Mouse (Mus musculus): ENCODE measurements around the gene Pcdh9. TPM values are rescaled to one million over a fixed set of nuclear protein-coding genes. Genes with fewer than 3 reads are reported as not detected.

Pcdh9 gene
- polyA plus RNA-seq, 1 experiment = 0.30 TPM

GRCm38 (mm10) chr14:93407747-93408146, 482.7 kb downstream of the Pcdh9 start:
- TF ChIP-seq CTCF (conservative IDR thresholded peaks at IDR 0.05; ENCODE audit: insufficient read depth, insufficient read length, low read depth, low read length) (no peak), POLR2A (IDR thresholded peaks at IDR 0.05; ENCODE audit: low read depth, low read length) (no peak)
- Histone ChIP-seq H3K27me3 (replicated peaks; ENCODE audit: control insufficient read depth, insufficient read depth, low read length) (no peaks in the 10 kb centered on the region), H3K36me3 (ENCODE audit: control insufficient read depth, insufficient read depth, low read length) (no peaks in the 10 kb centered on the region), H3K27ac (ENCODE audit: insufficient read depth, low read depth, low read length) (no peak overlapping the region), H3K4me3 (ENCODE audit: insufficient read depth, low read depth, low read length) (no peak overlapping the region), H3K4me1 (ENCODE audit: control insufficient read depth, insufficient read depth, low read length) (no peaks in the 10 kb centered on the region)
- DNase-seq = no peak
- 78% methylated on average over 5 of the region's 5 CpGs for WGBS

DNA sequence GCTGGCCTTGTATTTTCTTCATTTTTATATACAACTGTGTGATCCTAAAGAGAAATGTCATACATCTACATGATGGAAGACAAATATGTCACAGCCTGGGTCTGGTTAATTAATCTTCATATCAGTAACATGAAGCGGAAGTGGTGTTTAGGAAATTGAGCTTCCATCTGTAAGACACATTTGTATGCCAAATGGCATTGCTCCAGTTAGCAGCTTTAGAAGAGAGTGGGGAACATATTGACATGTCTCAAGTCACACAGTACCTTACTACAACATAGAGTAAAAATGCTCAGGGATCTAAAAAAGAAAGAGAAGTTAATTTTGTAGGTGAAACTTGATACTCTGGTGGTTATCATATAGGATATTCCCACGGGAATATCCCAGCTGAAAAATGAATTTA, 505.4 kb downstream of the Pcdh9 start:
- DNase-seq = no peak
- Histone ChIP-seq H3K27ac (ENCODE audit: insufficient read depth, low read depth, low read length) (no peak overlapping the region), H3K4me3 (ENCODE audit: insufficient read depth, low read depth, low read length) (no peak overlapping the region), H3K27me3 (replicated peaks; ENCODE audit: control insufficient read depth, insufficient read depth, low read length) (no peaks in the 10 kb centered on the region), H3K36me3 (ENCODE audit: control insufficient read depth, insufficient read depth, low read length) (no peaks in the 10 kb centered on the region), H3K4me1 (ENCODE audit: control insufficient read depth, insufficient read depth, low read length) (no peaks in the 10 kb centered on the region)
- 73% methylated on average over 2 of the region's 2 CpGs for WGBS
- TF ChIP-seq CTCF (conservative IDR thresholded peaks at IDR 0.05; ENCODE audit: insufficient read depth, insufficient read length, low read depth, low read length) = no peak
- TF ChIP-seq POLR2A (IDR thresholded peaks at IDR 0.05; ENCODE audit: low read depth, low read length) = no peak

DNA sequence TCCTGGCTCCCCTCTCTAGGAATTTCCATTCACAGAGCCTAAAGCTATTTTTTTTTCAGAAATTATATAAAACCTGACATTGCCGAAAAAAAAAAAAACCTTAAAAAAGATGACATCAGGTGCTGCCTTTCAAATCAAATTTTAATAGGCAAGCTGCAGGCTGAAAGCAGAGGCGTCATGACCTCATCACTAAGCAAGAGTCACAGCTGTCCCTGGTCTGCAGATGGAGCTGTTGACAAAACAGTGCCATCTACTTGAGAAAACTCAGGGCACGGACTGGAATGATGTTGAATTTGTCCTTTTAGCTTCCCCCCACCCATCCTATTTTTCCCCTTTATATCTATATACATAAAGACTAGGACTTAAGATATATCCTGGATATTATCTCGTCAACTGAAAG, 509.3 kb downstream of the Pcdh9 start:
- no peak for DNase-seq
- TF ChIP-seq CTCF (conservative IDR thresholded peaks at IDR 0.05; ENCODE audit: insufficient read depth, insufficient read length, low read depth, low read length) (0 out of 2 replicates have a peak, but pooled peaks have one; percentile 13), POLR2A (IDR thresholded peaks at IDR 0.05; ENCODE audit: low read depth, low read length) (no peak)
- H3K36me3 ChIP-seq (ENCODE audit: control insufficient read depth, insufficient read depth, low read length) = no peaks in the 10 kb centered on the region
- H3K4me3 ChIP-seq (ENCODE audit: insufficient read depth, low read depth, low read length) = no peak overlapping the region
- 43% methylated on average over 4 of the region's 4 CpGs for WGBS
- H3K4me1 ChIP-seq (ENCODE audit: control insufficient read depth, insufficient read depth, low read length) = no peaks in the 10 kb centered on the region
- H3K27me3 ChIP-seq (replicated peaks; ENCODE audit: control insufficient read depth, insufficient read depth, low read length) = no peaks in the 10 kb centered on the region
- no peak overlapping the region for H3K27ac ChIP-seq (ENCODE audit: insufficient read depth, low read depth, low read length)

GRCm38 (mm10) chr14:93380757-93381156, 509.7 kb downstream of the Pcdh9 start:
- 51% methylated on average over 1 of the region's 1 CpGs for WGBS
- DNase-seq = no peak
- Histone ChIP-seq H3K4me1 (ENCODE audit: control insufficient read depth, insufficient read depth, low read length) (no peaks in the 10 kb centered on the region), H3K36me3 (ENCODE audit: control insufficient read depth, insufficient read depth, low read length) (no peaks in the 10 kb centered on the region), H3K27me3 (replicated peaks; ENCODE audit: control insufficient read depth, insufficient read depth, low read length) (no peaks in the 10 kb centered on the region), H3K27ac (ENCODE audit: insufficient read depth, low read depth, low read length) (no peak overlapping the region), H3K4me3 (ENCODE audit: insufficient read depth, low read depth, low read length) (no peak overlapping the region)
- TF ChIP-seq CTCF (conservative IDR thresholded peaks at IDR 0.05; ENCODE audit: insufficient read depth, insufficient read length, low read depth, low read length) (no peak), POLR2A (IDR thresholded peaks at IDR 0.05; ENCODE audit: low read depth, low read length) (no peak)

GRCm38 (mm10) chr14:93376159-93376558, 514.3 kb downstream of the Pcdh9 start:
- no peak overlapping the region for H3K4me3 ChIP-seq (ENCODE audit: insufficient read depth, low read depth, low read length)
- no peak overlapping the region for H3K27ac ChIP-seq (ENCODE audit: insufficient read depth, low read depth, low read length)
- H3K27me3 ChIP-seq (replicated peaks; ENCODE audit: control insufficient read depth, insufficient read depth, low read length) = no peaks in the 10 kb centered on the region
- DNase-seq = no peak
- TF ChIP-seq POLR2A (IDR thresholded peaks at IDR 0.05; ENCODE audit: low read depth, low read length) = no peak
- H3K4me1 ChIP-seq (ENCODE audit: control insufficient read depth, insufficient read depth, low read length) = no peaks in the 10 kb centered on the region
- 67% methylated on average over 4 of the region's 4 CpGs for WGBS
- no peaks in the 10 kb centered on the region for H3K36me3 ChIP-seq (ENCODE audit: control insufficient read depth, insufficient read depth, low read length)

DNA sequence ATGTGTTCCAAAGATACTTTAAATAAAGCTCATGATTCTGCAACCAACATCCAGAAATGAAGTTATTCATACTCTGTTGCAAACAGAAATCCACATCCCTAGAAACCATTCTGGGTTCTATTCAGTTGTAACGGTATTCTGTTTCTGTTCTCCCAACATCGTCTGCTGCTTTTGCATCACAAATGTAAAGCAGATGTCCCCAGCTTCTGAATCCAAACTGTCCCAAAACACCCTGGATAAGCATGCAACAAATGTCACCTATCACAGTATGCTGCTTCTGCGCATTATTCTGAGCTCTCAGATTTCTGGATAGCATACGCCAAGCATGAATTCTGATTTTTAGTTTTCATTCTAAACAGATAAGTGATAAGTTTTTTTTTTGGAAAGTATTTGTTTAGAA, 516.3 kb downstream of the Pcdh9 start:
- Histone ChIP-seq H3K27ac (ENCODE audit: insufficient read depth, low read depth, low read length) (no peak overlapping the region), H3K36me3 (ENCODE audit: control insufficient read depth, insufficient read depth, low read length) (no peaks in the 10 kb centered on the region), H3K4me1 (ENCODE audit: control insufficient read depth, insufficient read depth, low read length) (no peaks in the 10 kb centered on the region), H3K4me3 (ENCODE audit: insufficient read depth, low read depth, low read length) (no peak overlapping the region), H3K27me3 (replicated peaks; ENCODE audit: control insufficient read depth, insufficient read depth, low read length) (no peaks in the 10 kb centered on the region)
- TF ChIP-seq POLR2A (IDR thresholded peaks at IDR 0.05; ENCODE audit: low read depth, low read length) = no peak
- no peak for DNase-seq
- 87% methylated on average over 4 of the region's 4 CpGs for WGBS

DNA sequence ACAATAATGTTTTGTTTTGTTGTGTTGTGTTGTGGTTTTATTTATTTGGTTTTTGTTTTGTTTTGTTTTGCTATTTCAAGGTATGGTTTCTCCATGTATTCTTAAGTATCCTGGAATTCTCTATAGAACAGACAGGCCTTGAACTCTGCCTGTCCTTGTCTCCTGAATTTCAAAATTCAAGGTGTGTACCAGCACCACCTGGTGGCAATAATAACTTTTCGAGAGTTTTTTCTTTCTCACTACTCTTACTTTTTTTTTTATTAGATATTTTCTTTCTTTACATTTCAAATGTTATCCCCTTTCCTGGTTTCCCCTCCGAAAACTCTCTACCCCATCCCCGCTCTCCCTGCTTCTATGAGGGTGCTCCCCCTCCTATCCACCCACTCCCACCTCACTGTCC, 536.3 kb downstream of the Pcdh9 start:
- Histone ChIP-seq H3K4me1 (ENCODE audit: control insufficient read depth, insufficient read depth, low read length) (no peaks in the 10 kb centered on the region), H3K4me3 (ENCODE audit: insufficient read depth, low read depth, low read length) (no peak overlapping the region), H3K27me3 (replicated peaks; ENCODE audit: control insufficient read depth, insufficient read depth, low read length) (no peaks in the 10 kb centered on the region), H3K36me3 (ENCODE audit: control insufficient read depth, insufficient read depth, low read length) (no peaks in the 10 kb centered on the region), H3K27ac (ENCODE audit: insufficient read depth, low read depth, low read length) (no peak overlapping the region)
- TF ChIP-seq CTCF (conservative IDR thresholded peaks at IDR 0.05; ENCODE audit: insufficient read depth, insufficient read length, low read depth, low read length) = no peak
- no peak for TF ChIP-seq POLR2A (IDR thresholded peaks at IDR 0.05; ENCODE audit: low read depth, low read length)
- 84% methylated on average over 3 of the region's 3 CpGs for WGBS
- no peak for DNase-seq

DNA sequence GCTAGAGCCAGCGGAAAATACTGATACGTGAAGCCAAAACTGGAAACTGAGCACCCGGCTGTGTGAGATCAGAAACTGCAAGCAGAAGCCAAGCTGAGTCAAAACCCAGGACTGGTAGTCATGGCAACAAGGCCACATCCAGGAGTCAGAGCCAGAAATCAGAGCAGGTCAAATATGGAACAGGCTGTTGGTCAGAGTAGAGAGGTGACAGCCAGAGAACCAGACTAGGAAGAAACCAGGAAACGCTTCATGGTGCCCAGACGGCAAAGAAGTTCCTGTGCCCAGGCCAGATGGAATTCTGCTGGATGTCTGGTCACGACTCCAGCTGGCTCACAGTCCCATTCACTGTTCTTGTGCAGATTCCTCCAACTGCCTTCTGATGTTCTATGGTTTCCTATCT, 539.6 kb downstream of the Pcdh9 start:
- WGBS = 44% methylated on average over 6 of the region's 6 CpGs
- Histone ChIP-seq H3K4me3 (ENCODE audit: insufficient read depth, low read depth, low read length) (no peak overlapping the region), H3K36me3 (ENCODE audit: control insufficient read depth, insufficient read depth, low read length) (no peaks in the 10 kb centered on the region), H3K27me3 (replicated peaks; ENCODE audit: control insufficient read depth, insufficient read depth, low read length) (no peaks in the 10 kb centered on the region), H3K4me1 (ENCODE audit: control insufficient read depth, insufficient read depth, low read length) (no peaks in the 10 kb centered on the region), H3K27ac (ENCODE audit: insufficient read depth, low read depth, low read length) (no peak overlapping the region)
- TF ChIP-seq CTCF (conservative IDR thresholded peaks at IDR 0.05; ENCODE audit: insufficient read depth, insufficient read length, low read depth, low read length) (no peak), POLR2A (IDR thresholded peaks at IDR 0.05; ENCODE audit: low read depth, low read length) (no peak)
- DNase-seq = no peak
